Mouse (Mus musculus): ENCODE data around the gene Nkx2-1. TPM values are rescaled to one million over a fixed set of nuclear protein-coding genes. Genes with fewer than 3 reads are reported as not detected.

Gene Nkx2-1
- total and polyA plus RNA-seq, 3 experiments = 0.68 TPM; not detected in 2

DNA sequence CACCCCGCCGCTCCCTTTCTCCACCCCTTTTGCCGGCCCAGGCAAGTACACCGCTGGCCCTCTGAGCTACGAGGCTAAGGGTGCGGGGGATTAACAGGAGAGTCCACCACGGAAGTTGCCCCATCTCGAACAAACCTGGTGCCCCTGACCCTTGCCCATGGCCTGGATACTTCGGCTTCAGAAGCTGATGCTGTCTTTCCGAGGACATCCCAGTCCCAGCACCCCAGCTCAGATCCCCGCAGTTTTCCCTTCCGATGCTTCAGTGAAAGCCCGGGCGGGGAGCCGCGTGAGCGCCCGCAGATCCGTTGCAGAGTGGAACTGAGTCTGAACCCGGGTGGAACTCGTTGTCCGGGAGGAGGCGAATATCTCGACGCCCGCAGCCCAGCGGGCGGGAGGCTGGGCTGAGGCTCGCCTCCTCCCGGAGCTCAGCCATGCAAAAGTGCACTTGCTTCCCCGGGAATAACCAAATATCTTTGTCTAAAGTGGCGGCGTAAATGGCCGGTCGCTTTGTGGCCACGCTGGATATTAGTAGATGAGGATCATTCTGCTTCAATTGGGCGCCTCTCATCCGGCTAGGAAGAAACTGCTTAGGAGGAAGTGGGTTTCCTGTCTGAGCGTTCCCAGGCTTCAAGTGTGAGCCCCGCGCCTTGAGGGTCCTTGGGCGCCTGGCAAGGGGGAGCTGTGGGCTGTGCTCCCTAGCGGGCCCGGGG lies 379 bp downstream of the Nkx2-1 start:
- Histone ChIP-seq H3K27ac (no peak overlapping the region), H3K4me1 (ENCODE audit: control insufficient read depth, insufficient read depth, low read length) (no peaks in the 10 kb centered on the region), H3K79me2 (replicated peaks; ENCODE audit: control insufficient read depth, insufficient read depth, low read length) (no peaks in the 10 kb centered on the region), H3K36me3 (ENCODE audit: control insufficient read depth, insufficient read depth, low read length) (no peaks in the 10 kb centered on the region), H3K9ac (ENCODE audit: low read depth, low read length) (no peak overlapping the region), H3K4me3 (no peak overlapping the region), H3K27me3 (ENCODE audit: control insufficient read depth, insufficient read depth, low read length) (peaks cover 43% of the 10 kb centered on the region)
- TF ChIP-seq POLR2A (IDR thresholded peaks at IDR 0.05; ENCODE audit: insufficient read depth, low read depth, low read length) (no peak), CTCF (IDR thresholded peaks at IDR 0.05) (no peak), EP300 (IDR thresholded peaks at IDR 0.05; ENCODE audit: insufficient read depth, low read depth, low read length) (no peak)
- 2% methylated on average over 44 of the region's 44 CpGs for WGBS
- DNase-seq = no peak
- intact Hi-C loops (cut with DNase I) = no loop called here

GRCm38 (mm10) chr12:56535411-56536173 lies 1.1 kb downstream of the Nkx2-1 start:
- no peak overlapping the region for H3K27ac ChIP-seq
- no peak overlapping the region for H3K4me3 ChIP-seq
- no peaks in the 10 kb centered on the region for H3K36me3 ChIP-seq (ENCODE audit: control insufficient read depth, insufficient read depth, low read length)
- H3K27me3 ChIP-seq (ENCODE audit: control insufficient read depth, insufficient read depth, low read length) = peaks cover 44% of the 10 kb centered on the region
- no peaks in the 10 kb centered on the region for H3K4me1 ChIP-seq (ENCODE audit: control insufficient read depth, insufficient read depth, low read length)
- no peak overlapping the region for H3K9ac ChIP-seq (ENCODE audit: low read depth, low read length)
- 2% methylated on average over 36 of the region's 36 CpGs for WGBS
- no peaks in the 10 kb centered on the region for H3K79me2 ChIP-seq (replicated peaks; ENCODE audit: control insufficient read depth, insufficient read depth, low read length)
- intact Hi-C loops (cut with DNase I) = no loop called here
- DNase-seq = no peak
- no peak for TF ChIP-seq EP300 (IDR thresholded peaks at IDR 0.05; ENCODE audit: insufficient read depth, low read depth, low read length)
- no peak for TF ChIP-seq CTCF (IDR thresholded peaks at IDR 0.05)
- no peak for TF ChIP-seq POLR2A (IDR thresholded peaks at IDR 0.05; ENCODE audit: insufficient read depth, low read depth, low read length)

- no peak for TF ChIP-seq EP300 (IDR thresholded peaks at IDR 0.05; ENCODE audit: insufficient read depth, low read depth, low read length)
- no peak for TF ChIP-seq POLR2A (IDR thresholded peaks at IDR 0.05; ENCODE audit: insufficient read depth, low read depth, low read length)
- TF ChIP-seq CTCF (IDR thresholded peaks at IDR 0.05) = no peak
- Histone ChIP-seq H3K36me3 (ENCODE audit: control insufficient read depth, insufficient read depth, low read length) (no peaks in the 10 kb centered on the region), H3K27ac (no peak overlapping the region), H3K9ac (ENCODE audit: low read depth, low read length) (no peak overlapping the region), H3K79me2 (replicated peaks; ENCODE audit: control insufficient read depth, insufficient read depth, low read length) (no peaks in the 10 kb centered on the region), H3K27me3 (ENCODE audit: control insufficient read depth, insufficient read depth, low read length) (peaks cover 46% of the 10 kb centered on the region), H3K4me1 (ENCODE audit: control insufficient read depth, insufficient read depth, low read length) (no peaks in the 10 kb centered on the region), H3K4me3 (no peak overlapping the region)
- 1% methylated on average over 62 of the region's 62 CpGs for WGBS
- intact Hi-C loops (cut with DNase I) = no loop called here
- no peak for DNase-seq
Observed at GRCm38 (mm10) chr12:56534651-56535326, 1.9 kb downstream of the Nkx2-1 start.

DNA sequence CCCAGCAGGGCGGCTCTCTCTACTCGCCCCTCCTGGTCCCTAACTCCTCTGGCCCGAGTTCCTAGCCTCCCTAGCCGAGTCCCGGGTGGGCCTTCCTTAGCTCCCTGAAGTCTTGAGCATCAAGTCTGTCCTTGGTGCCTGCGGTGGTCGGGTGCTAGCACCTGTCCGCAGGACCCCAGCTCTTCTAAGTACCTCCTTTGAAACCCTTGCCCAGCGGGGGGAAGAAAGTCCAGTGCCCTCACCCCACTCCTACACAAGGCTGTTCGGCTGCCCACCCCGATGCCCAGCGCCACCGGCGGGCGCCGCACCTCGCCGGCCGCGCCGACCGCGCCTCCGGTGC lies 2.4 kb downstream of the Nkx2-1 start:
- WGBS = under 1% methylated on average over 24 of the region's 24 CpGs
- no peak for TF ChIP-seq EP300 (IDR thresholded peaks at IDR 0.05; ENCODE audit: insufficient read depth, low read depth, low read length)
- DNase-seq = no peak
- Histone ChIP-seq H3K9ac (ENCODE audit: low read depth, low read length) (no peak overlapping the region), H3K27ac (no peak overlapping the region), H3K4me1 (ENCODE audit: control insufficient read depth, insufficient read depth, low read length) (no peaks in the 10 kb centered on the region), H3K4me3 (no peak overlapping the region), H3K27me3 (ENCODE audit: control insufficient read depth, insufficient read depth, low read length) (peaks cover 44% of the 10 kb centered on the region), H3K36me3 (ENCODE audit: control insufficient read depth, insufficient read depth, low read length) (no peaks in the 10 kb centered on the region), H3K79me2 (replicated peaks; ENCODE audit: control insufficient read depth, insufficient read depth, low read length) (no peaks in the 10 kb centered on the region)
- intact Hi-C loops (cut with DNase I) = no loop called here

DNA sequence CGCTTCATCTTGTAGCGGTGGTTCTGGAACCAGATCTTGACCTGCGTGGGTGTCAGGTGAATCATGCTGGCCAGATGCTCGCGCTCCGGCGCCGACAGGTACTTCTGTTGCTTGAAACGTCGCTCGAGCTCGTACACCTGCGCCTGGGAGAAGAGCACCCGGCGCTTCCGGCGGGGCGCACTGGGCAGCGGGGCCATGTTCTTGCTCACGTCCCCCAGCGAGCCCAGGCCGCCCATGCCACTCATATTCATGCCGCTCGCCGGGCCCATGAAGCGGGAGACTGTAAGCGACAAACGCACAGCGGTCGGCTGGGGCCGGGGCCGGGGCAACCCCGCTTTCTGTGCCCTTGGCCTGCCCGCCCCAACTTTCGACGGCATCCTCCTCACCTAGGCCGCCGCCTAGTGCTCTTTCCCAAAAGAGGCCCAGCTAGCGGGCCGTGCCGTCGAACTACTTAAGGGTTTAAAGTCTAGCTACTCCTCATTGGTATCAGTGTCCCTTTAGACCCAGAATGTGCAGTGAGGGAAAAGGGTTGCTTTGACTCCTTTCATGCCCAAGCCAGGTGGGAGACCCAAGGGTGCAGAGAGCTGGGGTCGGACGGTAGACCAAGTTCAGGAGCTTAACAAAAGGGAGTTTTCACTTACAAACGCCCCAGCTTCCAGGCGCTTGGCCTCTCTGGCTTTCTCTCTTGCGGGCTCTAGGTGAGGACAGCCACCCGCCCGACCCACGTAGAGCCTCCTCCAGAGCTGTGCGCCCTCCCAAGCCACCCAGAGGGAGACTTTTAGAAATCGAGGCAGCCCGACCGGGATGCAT lies 3.0 kb downstream of the Nkx2-1 start:
- no peaks in the 10 kb centered on the region for H3K36me3 ChIP-seq (ENCODE audit: control insufficient read depth, insufficient read depth, low read length)
- no peak overlapping the region for H3K9ac ChIP-seq (ENCODE audit: low read depth, low read length)
- intact Hi-C loops (cut with DNase I) = no loop called here
- no peaks in the 10 kb centered on the region for H3K79me2 ChIP-seq (replicated peaks; ENCODE audit: control insufficient read depth, insufficient read depth, low read length)
- no peak for TF ChIP-seq EP300 (IDR thresholded peaks at IDR 0.05; ENCODE audit: insufficient read depth, low read depth, low read length)
- no peak for TF ChIP-seq POLR2A (IDR thresholded peaks at IDR 0.05; ENCODE audit: insufficient read depth, low read depth, low read length)
- no peak for TF ChIP-seq CTCF (IDR thresholded peaks at IDR 0.05)
- no peak overlapping the region for H3K4me3 ChIP-seq
- H3K4me1 ChIP-seq (ENCODE audit: control insufficient read depth, insufficient read depth, low read length) = no peaks in the 10 kb centered on the region
- 2% methylated on average over 54 of the region's 54 CpGs for WGBS
- DNase-seq = no peak
- H3K27ac ChIP-seq = no peak overlapping the region
- H3K27me3 ChIP-seq (ENCODE audit: control insufficient read depth, insufficient read depth, low read length) = peaks cover 44% of the 10 kb centered on the region

All from heart, adult 2 months (tissue).